Mouse (Mus musculus): ENCODE data around the gene Ccl3.

Ccl3 gene

DNA sequence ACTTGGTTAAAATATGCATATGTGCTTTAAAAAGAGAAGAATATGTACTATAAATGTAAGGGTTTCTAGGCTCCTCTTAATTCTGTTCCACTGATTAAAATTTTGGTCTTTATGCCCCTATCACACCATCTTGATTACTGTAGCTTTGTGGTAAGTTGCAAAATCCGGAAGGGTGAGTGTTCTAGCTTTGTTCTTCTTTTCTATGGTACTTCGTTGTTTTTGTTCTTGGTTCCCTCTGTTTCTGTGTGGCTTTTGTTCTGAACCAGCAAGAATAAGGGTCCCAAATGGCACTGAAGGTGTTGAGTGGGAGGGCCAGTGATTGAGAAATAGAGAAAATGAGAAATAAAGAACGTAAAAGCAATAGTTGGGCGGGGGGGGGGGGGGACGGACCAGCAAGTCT lies 30.9 kb downstream of the Ccl3 start:
- no peak for DNase-seq

DNA sequence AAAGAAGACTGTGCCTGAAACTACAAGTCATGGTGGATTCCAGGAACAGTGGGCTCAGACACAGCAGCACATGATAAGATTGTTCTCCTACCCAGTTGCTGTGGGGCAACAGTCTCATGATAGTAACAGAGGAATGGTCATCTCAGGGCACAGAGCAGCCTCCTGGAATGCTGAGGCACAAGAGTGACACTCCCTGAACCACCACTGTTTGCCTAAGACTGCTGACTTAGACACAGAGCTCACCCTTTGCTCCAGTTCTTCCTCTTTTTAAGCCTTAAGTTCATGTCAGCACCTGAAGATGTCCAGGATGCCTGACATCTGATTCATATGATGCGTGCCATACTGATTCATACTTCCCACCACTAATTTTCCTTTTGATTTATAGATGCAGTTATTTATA lies 32.6 kb downstream of the Ccl3 start:
- DNase-seq: no peak

DNA sequence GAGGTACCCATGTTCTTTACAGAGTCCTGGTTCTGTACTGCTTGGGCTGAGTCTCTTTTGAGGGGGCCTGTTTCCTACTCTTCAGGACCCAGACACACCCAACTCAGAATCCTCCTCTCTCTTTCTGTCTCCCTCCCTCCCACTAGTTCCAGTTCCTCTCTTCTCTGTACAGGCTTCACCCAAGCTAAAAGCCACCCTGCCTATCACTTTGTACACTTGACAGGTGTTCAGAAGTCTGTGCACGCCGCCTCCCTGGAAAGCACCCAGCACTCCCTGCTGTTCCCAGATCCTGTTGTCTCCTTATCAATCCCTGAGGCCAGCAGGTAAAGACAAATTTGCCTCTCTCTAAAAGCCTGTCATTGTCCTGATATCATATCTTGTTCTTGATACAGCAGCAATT lies 38.3 kb downstream of the Ccl3 start:
- DNase-seq: no peak

DNA sequence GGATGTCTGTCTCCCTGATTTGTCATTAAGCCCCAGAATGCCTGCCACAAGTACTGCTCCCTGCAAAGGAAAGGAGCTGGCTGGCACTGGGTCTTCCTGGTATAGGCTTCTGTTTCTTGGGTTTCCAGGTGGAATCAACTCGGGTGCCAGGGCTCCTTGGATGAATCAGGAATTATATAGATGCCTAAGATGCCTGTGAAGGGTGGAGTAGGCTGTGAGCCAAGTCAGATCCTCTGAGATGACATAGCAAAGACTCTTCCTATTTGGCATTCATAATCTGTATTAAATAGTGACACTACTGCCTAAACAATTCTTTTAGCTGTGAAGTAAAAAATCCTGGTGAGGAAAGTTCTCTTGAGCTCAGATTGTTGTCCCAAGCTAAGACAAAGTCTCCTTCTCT lies 42.8 kb downstream of the Ccl3 start:
- no peak for DNase-seq

DNA sequence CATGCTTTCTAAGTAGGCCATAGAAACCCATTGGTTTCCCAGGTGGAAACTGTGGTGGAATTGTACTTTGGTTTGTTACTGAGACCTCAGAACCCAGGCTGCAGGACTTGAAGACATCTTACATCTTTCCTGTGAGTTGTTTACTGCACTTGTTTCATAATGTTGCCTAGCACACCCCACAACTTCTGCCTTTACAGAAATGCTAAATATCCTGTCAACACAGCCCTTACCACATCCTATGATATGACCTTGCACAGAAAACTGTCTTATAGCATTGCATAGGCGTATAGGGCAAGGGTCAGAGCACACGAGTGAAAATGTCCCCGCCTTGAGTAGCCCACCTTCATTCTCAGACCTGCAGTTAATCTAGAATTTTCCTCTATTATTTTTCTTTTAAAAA lies 43.6 kb downstream of the Ccl3 start:
- no peak for DNase-seq

DNA sequence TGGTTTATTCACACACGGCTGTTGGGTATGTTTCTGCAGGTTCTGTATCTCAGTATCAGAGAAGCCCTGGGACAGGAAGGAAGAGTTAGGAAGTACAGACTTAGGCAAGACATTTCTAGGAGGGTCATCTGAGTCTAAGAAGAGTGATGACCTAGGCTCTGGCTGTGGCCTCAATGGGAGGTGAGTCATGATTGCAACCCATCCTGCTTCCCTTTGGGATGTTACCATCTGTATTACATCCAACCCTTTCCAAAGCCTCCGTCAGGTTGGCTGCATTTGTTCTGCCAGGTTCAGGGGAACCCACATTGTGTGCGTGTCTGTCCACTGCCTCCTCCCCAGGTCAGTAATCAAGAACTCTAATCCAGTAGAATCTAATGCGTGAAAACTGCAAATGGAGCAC lies 44.5 kb downstream of the Ccl3 start:
- DNase-seq: no peak

DNA sequence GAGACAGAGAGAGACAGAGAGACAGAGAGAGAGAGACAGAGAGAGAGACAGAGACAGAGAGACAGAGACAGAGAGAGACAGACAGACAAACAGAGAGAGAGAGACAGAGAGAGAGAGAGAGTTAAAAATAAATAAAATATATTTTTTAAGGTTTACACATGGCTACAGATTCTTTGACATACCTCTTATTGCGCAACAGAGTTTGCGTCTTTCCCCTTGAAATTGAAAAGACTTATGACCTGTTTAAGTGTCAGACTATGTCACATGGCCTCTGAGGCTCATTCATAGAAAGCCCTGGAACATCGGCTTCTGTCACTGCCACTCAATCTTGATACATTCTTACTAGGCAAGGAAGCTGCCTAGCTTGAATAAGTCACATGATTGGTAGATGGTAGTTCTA lies 45.8 kb downstream of the Ccl3 start:
- DNase-seq: no peak

DNA sequence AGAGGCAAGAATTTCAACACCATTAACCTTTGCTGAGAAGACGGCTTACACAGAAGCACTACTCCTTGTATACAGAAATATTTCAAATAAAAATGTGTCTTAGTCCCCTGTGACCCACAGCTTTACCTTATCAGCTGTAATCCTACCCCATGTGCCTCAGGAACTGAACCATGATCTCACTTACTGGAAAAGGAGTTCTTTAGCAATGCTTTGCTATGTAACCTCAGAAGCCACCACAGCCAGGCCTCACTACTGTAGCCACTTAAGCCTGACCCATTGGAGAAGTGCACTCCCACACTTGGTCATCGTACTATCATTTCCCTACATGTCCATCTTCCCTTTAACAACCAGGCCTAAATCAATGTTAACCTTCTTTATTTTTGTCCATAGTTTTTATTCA lies 48.6 kb downstream of the Ccl3 start:
- no peak for DNase-seq

DNA sequence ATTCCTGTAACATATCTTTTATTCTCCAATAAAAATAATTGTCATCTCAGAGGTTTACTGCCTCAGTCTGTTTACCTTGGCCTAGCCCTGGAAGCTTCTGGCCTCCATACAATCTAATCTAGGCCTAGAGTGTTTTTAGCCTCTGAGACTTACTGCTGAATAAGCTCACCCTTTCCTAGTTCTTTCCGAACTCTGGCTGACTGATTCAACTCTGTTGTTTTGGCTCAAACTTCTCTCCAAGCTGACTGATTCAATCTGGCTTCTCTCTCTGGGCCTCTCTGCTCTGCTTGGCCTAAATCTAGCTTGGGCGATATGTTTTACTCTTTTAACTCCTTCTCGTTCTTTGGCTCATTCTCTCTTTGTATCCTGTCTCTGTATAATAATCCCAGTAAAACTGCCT lies 50.2 kb downstream of the Ccl3 start:
- DNase-seq: no peak

DNA sequence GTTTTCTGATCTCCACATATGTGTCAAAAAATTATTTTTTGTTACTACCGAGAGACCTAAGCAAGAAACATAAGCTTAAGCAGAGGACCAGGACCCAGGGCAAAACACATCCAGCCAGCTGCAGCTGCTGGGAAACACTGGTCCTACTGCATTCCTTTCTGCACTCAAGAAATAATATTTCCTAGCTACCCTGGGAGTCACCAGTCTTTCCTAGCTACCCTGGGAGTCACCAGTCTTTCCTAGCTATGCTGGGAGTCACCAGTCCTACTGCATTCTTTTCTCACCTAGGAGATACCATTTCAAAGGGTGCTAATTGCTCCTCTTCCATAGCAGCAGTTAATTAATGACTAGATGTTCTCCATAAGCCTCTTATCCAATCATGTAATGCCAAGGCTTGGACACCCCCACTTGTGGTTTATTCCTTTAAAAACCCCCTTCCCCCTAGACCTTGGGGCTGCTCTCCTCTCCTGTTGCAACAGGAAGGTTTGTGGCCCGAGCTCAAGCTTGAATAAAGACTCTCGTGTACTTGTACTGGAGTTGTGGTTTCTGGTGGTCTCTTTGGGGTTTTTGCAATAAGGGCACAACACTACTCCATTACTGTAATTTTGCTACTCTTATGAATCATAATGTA lies 50.8 kb downstream of the Ccl3 start:
- no peak for DNase-seq

Data from right cerebral cortex, postnatal 25 days (tissue).